Mouse (Mus musculus) embryonic facial prominence, embryonic 12.5 days (tissue): ENCODE data around the gene Mbnl2. TPM values are rescaled to one million over a fixed set of nuclear protein-coding genes. Genes with fewer than 3 reads are reported as not detected.
A peak's percentile ranks its signal among the peaks of the same experiment; 100 is the strongest.

Experiments
- ATAC-seq: fragments of 200-750 bp; cut with Nextera tagmentation; 2 replicates; pipeline ENCODE4 v1.8.0; 2017; ENCODE audit not compliant: insufficient number of reproducible peaks, insufficient read depth, low FRiP score, low TSS enrichment
- H3K27ac ChIP-seq: fragments of 300-500 bp; sonication (generic); 2 replicates; pipeline ENCODE4 v1.5.1; 2016; ENCODE audit warnings: mild to moderate bottlenecking
- H3K27me3 ChIP-seq: fragments of 300-500 bp; sonication (generic); 2 replicates; pipeline ENCODE4 v1.6.1; 2016; ENCODE audit warnings: mild to moderate bottlenecking, moderate library complexity
- H3K36me3 ChIP-seq: fragments of 300-500 bp; sonication (generic); 2 replicates; pipeline ENCODE4 v1.6.1; 2016; ENCODE audit warnings: mild to moderate bottlenecking
- H3K4me1 ChIP-seq: fragments of 300-500 bp; sonication (generic); 2 replicates; pipeline ENCODE4 v1.6.1; 2016
- H3K4me2 ChIP-seq: fragments of 300-500 bp; sonication (generic); replicated peaks from 2 replicates; pipeline ENCODE4 v1.6.1; 2016; ENCODE audit warnings: mild to moderate bottlenecking, moderate library complexity
- H3K4me3 ChIP-seq: fragments of 300-500 bp; sonication (generic); 2 replicates; pipeline ENCODE4 v1.5.1; 2016; ENCODE audit warnings: mild to moderate bottlenecking
- H3K9ac ChIP-seq: fragments of 300-500 bp; sonication (generic); 2 replicates; pipeline ENCODE4 v1.6.1; 2016; ENCODE audit warnings: mild to moderate bottlenecking, moderate library complexity
- H3K9me3 ChIP-seq: fragments of 300-500 bp; sonication (generic); 2 replicates; pipeline ENCODE4 v1.6.1; 2016; ENCODE audit warnings: mild to moderate bottlenecking, moderate library complexity
- WGBS: fragments of 180-500 bp; shearing (Covaris S2); methylation state at CpG from one replicate; pipeline ENCODE4 v1.1.7; 2016; 5-methylcytosine and 5-hydroxymethylcytosine counted together
- polyA plus RNA-seq: library from polyadenylated mRNA; unstranded; fragments of >200 nt; fragmentation: Nextera tagmentation; extraction: Ambion mirVana; gene quantifications from 2 replicates; pipeline ENCODE4 v1.2.1, GENCODE M21; 2016

Gene Mbnl2
- polyA plus RNA-seq, 1 experiment from 2014 or later = 93.2 TPM

GRCm38 (mm10) chr14:120318974-120319731, 43.7 kb downstream of the Mbnl2 start:
- Histone ChIP-seq H3K9ac (no peak overlapping the region), H3K4me1 (peaks cover 17% of the 10 kb centered on the region), H3K9me3 (no peaks in the 10 kb centered on the region), H3K4me2 (no peak overlapping the region), H3K4me3 (no peak overlapping the region), H3K36me3 (0 out of 2 replicates have a peak, but pooled peaks cover 7% of the 10 kb centered on the region), H3K27me3 (no peaks in the 10 kb centered on the region), H3K27ac (no peak overlapping the region)
- no peak for ATAC-seq
- WGBS = 76% methylated on average over 9 of the region's 9 CpGs

DNA sequence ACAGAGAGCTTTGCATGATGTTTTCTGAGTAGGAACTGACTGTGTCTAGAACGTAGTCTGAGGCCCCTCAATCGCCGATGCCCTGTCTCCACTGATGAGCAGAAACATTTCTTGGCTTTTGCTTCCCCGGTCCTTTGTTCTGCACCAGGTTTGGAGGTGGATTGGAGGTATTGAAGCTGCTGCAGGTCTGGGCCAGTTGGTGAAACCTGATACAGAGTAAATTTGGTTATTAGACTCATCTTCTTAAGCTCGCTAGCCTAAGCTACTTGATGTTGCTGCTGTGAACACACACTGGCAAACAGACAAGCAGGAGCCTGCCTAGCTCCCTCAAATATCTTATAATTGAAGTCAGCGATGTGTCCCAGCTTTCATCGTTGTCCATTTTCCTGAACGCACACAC, 46.6 kb downstream of the Mbnl2 start:
- H3K9me3 ChIP-seq = no peaks in the 10 kb centered on the region
- 78% methylated on average over 8 of the region's 8 CpGs for WGBS

DNA sequence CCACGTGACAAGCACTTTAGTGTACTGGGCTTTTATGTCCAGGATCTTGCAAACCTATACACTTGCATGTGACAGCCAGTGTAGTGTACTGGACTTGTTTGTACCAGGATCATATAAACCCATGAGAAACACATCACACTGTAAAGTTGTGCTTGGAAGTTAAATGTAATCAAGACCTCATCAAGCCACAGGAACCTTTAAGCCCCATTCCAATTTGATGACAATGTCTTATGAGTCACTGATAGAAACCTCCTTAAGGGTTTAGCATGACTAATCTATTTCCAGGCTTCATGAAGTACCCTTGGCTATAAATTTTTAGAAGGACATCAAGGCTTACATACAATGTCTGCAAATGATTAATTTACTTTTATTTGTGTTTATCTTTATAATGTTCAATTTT, 47.6 kb downstream of the Mbnl2 start:
- Histone ChIP-seq H3K4me3 (no peak overlapping the region), H3K9ac (no peak overlapping the region), H3K27me3 (no peaks in the 10 kb centered on the region), H3K36me3 (peaks cover 8% of the 10 kb centered on the region; the same call in 1 of the 2 replicates), H3K4me2 (no peak overlapping the region), H3K27ac (no peak overlapping the region), H3K4me1 (peaks cover 21% of the 10 kb centered on the region), H3K9me3 (no peaks in the 10 kb centered on the region)
- no peak for ATAC-seq
- 60% methylated on average over 1 of the region's 1 CpGs for WGBS

More for the DNA sequence above, 46.6 kb downstream of the Mbnl2 start:
- no peak overlapping the region for H3K4me3 ChIP-seq
- no peaks in the 10 kb centered on the region for H3K27me3 ChIP-seq
- peaks cover 11% of the 10 kb centered on the region; the same call in 1 of the 2 replicates for H3K36me3 ChIP-seq
- no peak overlapping the region for H3K9ac ChIP-seq
- ATAC-seq = no peak
- H3K27ac ChIP-seq = 0 out of 2 replicates have a peak overlapping the region, but pooled peaks have one; percentile 31
- no peak overlapping the region for H3K4me2 ChIP-seq
- peaks cover 21% of the 10 kb centered on the region for H3K4me1 ChIP-seq

- H3K27me3 ChIP-seq = no peaks in the 10 kb centered on the region
- no peaks in the 10 kb centered on the region for H3K9me3 ChIP-seq
- H3K9ac ChIP-seq = no peak overlapping the region
- H3K4me3 ChIP-seq = no peak overlapping the region
- no peak overlapping the region for H3K27ac ChIP-seq
- ATAC-seq = no peak
- 90% methylated on average over 8 of the region's 8 CpGs for WGBS
- no peak overlapping the region for H3K4me2 ChIP-seq
- H3K36me3 ChIP-seq = peaks cover 8% of the 10 kb centered on the region; the same call in 1 of the 2 replicates
- peaks cover 14% of the 10 kb centered on the region for H3K4me1 ChIP-seq
These were observed 48.8 kb downstream of the Mbnl2 start for GRCm38 (mm10) chr14:120324061-120324791.

DNA sequence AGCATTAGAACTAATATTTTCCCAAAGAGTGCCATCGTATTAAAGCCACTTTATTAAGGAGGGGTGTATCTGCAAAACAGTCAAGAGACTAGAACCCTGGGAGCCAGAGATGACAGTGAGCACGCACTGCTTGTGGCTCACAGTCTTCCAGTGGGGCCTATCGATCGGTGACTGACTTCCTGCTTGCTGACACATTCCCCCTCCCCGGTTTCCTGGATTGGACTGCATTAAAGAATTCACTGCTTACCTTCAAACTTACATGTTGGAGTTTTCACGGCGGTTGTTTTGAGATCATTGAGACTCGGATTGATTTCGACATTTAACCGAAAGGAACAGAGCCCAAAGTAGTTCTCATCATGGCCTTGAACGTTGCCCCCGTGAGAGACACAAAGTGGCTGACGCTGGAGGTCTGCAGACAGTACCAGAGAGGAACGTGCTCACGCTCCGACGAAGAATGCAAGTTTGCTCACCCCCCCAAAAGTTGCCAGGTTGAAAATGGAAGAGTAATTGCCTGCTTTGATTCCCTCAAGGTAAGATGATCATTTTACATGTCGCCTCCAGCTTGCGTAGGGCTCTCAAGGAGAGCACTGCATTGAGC, 49.5 kb downstream of the Mbnl2 start:
- H3K4me3 ChIP-seq = no peak overlapping the region
- no peak for ATAC-seq
- no peak overlapping the region for H3K9ac ChIP-seq
- no peak overlapping the region for H3K4me2 ChIP-seq
- H3K9me3 ChIP-seq = no peaks in the 10 kb centered on the region
- H3K27me3 ChIP-seq = no peaks in the 10 kb centered on the region
- H3K36me3 ChIP-seq = peaks cover 8% of the 10 kb centered on the region; the same call in 1 of the 2 replicates
- peaks cover 11% of the 10 kb centered on the region; the same call in 1 of the 2 replicates for H3K4me1 ChIP-seq
- WGBS = 80% methylated on average over 19 of the region's 19 CpGs
- no peak overlapping the region for H3K27ac ChIP-seq

DNA sequence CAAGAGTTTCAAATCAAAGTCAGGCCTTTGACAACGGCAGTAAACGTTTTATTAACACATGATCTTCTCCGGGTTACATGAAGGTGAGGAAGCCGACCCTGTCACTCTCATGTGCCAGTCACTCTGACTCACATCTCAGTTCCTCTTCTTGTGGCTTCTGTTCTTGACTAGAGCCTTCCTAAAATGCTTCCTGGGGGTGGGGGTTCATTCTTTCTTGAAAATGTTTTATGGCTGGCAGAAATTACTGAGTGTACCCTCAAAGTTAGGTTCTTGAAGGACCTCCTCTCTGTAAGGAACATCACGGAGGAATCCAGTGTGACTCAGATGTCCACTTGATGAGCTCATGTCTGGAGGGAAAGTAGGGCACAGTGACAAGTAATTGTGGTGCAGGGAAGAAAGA, 50.2 kb downstream of the Mbnl2 start:
- Histone ChIP-seq H3K4me3 (no peak overlapping the region), H3K36me3 (peaks cover 12% of the 10 kb centered on the region; the same call in 1 of the 2 replicates), H3K27ac (no peak overlapping the region), H3K4me1 (peaks cover 17% of the 10 kb centered on the region; the same call in 1 of the 2 replicates), H3K9me3 (no peaks in the 10 kb centered on the region), H3K27me3 (no peaks in the 10 kb centered on the region), H3K4me2 (no peak overlapping the region), H3K9ac (no peak overlapping the region)
- WGBS = 79% methylated on average over 5 of the region's 5 CpGs
- ATAC-seq = no peak

DNA sequence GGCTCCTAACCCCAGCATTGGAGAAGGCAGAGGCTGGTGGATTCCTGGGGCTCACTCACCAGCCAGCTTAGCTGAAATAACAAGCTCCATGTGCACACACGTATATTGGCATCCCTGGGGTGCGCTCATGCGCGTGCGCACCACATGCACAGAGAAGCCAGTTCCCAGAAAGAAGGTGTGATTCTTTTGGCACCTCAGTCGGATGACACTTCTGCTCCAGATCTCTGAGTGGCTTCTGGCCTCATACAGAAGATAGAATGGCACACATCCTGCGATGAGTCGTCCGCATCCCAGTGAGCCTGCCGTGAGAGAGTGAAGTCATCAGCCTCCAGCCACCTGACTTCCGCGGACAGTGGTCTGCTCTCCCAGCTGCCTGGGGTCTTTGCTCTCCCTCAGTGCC, 55.0 kb downstream of the Mbnl2 start:
- H3K4me3 ChIP-seq = no peak overlapping the region
- H3K36me3 ChIP-seq = peaks cover 15% of the 10 kb centered on the region; the same call in 1 of the 2 replicates
- no peak for ATAC-seq
- 65% methylated on average over 12 of the region's 12 CpGs for WGBS
- no peaks in the 10 kb centered on the region for H3K9me3 ChIP-seq
- H3K4me1 ChIP-seq = peaks cover 41% of the 10 kb centered on the region
- H3K27me3 ChIP-seq = no peaks in the 10 kb centered on the region
- H3K27ac ChIP-seq = 0 out of 2 replicates have a peak overlapping the region, but pooled peaks have one; percentile 41
- no peak overlapping the region for H3K4me2 ChIP-seq
- H3K9ac ChIP-seq = no peak overlapping the region

DNA sequence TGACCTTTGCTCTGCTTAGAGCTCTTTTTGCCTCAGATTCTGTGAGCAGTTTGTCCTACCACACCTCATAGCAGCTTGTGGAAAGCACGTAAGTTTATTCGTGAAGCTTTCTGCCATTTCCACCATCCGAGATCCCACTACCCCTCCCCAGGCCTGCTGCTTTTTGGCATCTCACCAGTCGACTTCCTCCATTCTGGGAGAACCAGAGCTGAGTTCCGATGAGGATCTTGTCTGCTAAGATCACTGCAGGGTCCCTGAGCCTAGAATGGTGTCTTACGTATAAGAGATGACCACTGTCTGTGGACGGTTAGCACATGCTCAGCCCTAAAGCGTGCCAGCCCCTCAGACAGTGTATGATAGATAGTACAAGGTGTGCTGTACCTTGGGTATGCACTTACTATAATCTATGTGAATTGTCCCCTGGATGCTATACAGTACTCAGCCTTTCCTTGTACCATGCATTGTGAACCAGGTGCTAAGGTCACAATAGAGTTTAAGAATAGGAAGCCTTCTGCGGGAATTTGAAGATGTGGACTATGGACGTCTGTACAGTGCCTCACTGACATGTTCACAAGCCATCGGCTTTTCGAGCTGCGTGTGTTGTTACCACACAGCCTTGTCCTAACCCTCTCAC, 55.5 kb downstream of the Mbnl2 start:
- Histone ChIP-seq H3K4me2 (no peak overlapping the region), H3K36me3 (peaks cover 14% of the 10 kb centered on the region; the same call in 1 of the 2 replicates), H3K27ac (0 out of 2 replicates have a peak overlapping the region, but pooled peaks have one; percentile 41), H3K27me3 (no peaks in the 10 kb centered on the region), H3K9me3 (no peaks in the 10 kb centered on the region), H3K9ac (no peak overlapping the region), H3K4me3 (no peak overlapping the region), H3K4me1 (peaks cover 44% of the 10 kb centered on the region)
- no peak for ATAC-seq
- WGBS = 85% methylated on average over 13 of the region's 13 CpGs

- Histone ChIP-seq H3K4me1 (peaks cover 70% of the 10 kb centered on the region), H3K27me3 (no peaks in the 10 kb centered on the region), H3K9me3 (no peaks in the 10 kb centered on the region), H3K36me3 (peaks cover 13% of the 10 kb centered on the region; the same call in 1 of the 2 replicates), H3K4me3 (no peak overlapping the region), H3K27ac (no peak overlapping the region), H3K4me2 (no peak overlapping the region), H3K9ac (no peak overlapping the region)
- no peak for ATAC-seq
- 84% methylated on average over 15 of the region's 15 CpGs for WGBS
These were observed 58.2 kb downstream of the Mbnl2 start for GRCm38 (mm10) chr14:120333465-120334243.

DNA sequence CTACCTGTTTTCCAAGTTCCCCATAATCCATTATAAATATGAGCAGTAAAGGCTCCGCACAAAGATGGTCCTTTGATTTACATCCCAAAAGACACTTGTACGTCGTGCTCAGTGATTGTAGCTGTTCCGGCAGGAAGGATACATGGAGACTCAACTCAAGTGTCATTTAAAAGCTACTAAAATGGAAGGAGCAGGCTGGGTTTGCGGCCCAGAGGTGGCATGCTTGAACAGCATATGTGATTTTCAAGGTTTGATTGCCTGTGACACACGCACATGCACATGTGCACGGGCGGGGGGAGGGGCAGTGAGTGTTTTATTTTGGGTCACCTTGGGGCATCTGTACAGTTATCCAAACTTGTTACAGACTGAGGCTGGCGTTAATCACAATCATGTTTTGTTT, 59.9 kb downstream of the Mbnl2 start:
- Histone ChIP-seq H3K4me1 (peaks cover 70% of the 10 kb centered on the region), H3K27me3 (no peaks in the 10 kb centered on the region)

More for the DNA sequence above, 59.9 kb downstream of the Mbnl2 start:
- no peak overlapping the region for H3K27ac ChIP-seq
- no peak overlapping the region for H3K4me2 ChIP-seq
- no peak overlapping the region for H3K4me3 ChIP-seq
- H3K9ac ChIP-seq = no peak overlapping the region
- peaks cover 12% of the 10 kb centered on the region; the same call in 1 of the 2 replicates for H3K36me3 ChIP-seq
- no peaks in the 10 kb centered on the region for H3K9me3 ChIP-seq
- ATAC-seq = no peak
- WGBS = 73% methylated on average over 9 of the region's 9 CpGs
